Mouse (Mus musculus): Measurements from ENCODE around the gene Gnai2.

The Gnai2 gene

GRCm38 (mm10) chr9:107635279-107636028, at the start of gene Gnai2:
Gene Gnai2, minus strand, starts transcription at chr9:107635367.
- peak; percentile 88 to 92 for DNase-seq (ENCODE audit: low spot score in 2 of 2)

DNA sequence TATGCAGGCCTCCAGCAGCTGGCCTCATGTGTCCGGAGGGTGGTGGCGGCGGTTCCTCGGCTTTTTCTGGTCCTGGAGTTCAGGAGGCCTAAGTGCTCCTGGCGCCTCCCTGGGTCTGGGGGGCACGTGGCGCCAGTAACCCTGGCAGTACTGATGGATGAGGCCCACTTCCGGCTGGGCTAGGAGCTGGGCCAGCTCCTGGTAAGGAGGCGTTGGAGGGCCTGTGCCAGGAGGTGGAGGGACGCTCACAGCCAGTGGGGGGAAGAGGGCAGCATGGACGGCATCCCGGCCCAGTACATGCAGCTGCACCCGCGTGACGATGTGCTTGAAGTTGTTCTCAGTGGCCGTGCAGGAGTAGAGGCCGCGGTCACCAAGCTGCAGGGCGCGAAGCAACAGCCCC, 47.2 kb upstream of the Gnai2 start:
- no peak for DNase-seq (ENCODE audit: low spot score in 2 of 2)

DNA sequence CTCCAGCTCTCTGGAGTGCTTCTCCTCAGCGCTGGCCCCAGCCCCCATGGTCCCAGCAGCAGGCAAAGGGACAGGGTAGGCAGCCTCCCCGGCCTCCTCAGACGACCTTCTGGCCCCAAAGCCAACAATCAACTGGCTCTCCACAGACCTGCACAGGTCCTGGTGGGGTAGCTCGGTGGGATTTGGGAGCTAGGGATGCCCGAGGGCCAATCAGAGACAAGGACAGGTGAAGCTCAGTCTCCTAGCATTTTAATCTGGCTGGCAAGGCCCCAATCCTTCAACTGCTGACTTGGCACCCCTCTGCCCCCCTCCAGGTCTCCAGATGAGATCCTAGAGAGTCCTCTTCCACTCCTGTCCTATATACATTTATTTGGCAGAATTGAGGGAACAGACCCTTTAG, 44.3 kb upstream of the Gnai2 start, which contains the start of gene Gnat1:
Gene Gnat1, minus strand, starts transcription at position 212 of the 400 bp plus-strand sequence.
- DNase-seq (ENCODE audit: low spot score in 2 of 2) = no peak

DNA sequence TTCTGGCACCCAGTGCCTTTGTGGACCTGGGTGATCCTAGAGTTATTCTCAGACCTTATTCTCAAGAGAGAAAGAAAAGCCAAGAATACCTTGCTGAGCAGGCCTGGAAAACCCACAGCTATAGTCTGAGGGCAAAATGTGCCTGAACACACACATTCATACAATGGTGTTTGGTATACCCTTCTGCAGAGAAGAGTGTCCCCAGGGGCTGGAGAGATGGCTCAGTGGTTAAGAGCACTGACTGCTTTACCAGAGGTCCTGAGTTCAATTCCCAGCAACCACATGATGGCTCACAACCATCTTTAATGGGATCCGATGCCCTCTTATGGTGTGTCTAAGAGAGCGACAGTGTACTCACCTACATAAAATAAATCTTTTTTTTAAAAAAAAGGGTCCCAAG, 43.7 kb upstream of the Gnai2 start:
- no peak for DNase-seq (ENCODE audit: low spot score in 2 of 2)

DNA sequence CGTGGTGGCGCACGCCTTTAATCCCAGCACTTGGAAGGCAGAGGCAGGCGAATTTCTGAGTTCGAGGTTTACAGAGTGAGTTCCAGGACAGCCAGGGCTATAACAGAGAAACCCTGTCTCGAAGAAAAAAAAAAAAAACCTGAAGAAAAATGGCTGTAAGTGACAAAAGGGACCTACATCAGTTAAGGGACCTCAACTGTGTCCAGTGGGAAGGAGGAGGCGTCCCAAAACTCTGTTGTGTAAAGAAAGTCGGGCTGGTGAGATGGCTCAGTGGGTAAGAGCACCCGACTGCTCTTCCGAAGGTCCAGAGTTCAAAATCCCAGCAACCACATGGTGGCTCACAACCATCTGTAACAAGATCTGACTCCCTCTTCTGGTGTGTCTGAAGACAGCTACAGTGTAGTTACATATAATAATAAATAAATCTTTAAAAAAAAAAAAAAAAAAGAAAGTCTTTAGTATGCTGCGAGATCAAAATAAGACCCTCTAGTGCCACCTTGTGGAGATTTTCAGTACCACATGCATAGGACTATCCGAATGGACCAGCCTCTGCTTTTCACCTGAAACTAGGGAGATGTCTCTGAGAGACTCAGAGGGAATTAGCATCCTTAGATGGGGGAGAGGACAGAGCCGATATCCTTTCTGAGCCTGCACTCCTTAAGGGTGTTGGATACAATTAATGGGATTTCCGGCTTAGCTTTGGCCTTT, 42.8 kb upstream of the Gnai2 start:
- DNase-seq (ENCODE audit: low spot score in 2 of 2) = peak in 1 of 2 experiments; percentile 72

- DNase-seq (ENCODE audit: low spot score in 2 of 2) = no peak
Measured at GRCm38 (mm10) chr9:107677091-107677784, 42.1 kb upstream of the Gnai2 start.

GRCm38 (mm10) chr9:107676302-107676701, 41.1 kb upstream of the Gnai2 start:
- no peak for DNase-seq (ENCODE audit: low spot score in 2 of 2)

- peak in 1 of 2 experiments; percentile 74 for DNase-seq (ENCODE audit: low spot score in 2 of 2)
Measured at GRCm38 (mm10) chr9:107675671-107676301, 40.6 kb upstream of the Gnai2 start.

GRCm38 (mm10) chr9:107674609-107675429, 39.7 kb upstream of the Gnai2 start:
- DNase-seq (ENCODE audit: low spot score in 2 of 2) = no peak

- no peak for DNase-seq (ENCODE audit: low spot score in 2 of 2)
Measured at GRCm38 (mm10) chr9:107670259-107670658, 35.1 kb upstream of the Gnai2 start.

DNA sequence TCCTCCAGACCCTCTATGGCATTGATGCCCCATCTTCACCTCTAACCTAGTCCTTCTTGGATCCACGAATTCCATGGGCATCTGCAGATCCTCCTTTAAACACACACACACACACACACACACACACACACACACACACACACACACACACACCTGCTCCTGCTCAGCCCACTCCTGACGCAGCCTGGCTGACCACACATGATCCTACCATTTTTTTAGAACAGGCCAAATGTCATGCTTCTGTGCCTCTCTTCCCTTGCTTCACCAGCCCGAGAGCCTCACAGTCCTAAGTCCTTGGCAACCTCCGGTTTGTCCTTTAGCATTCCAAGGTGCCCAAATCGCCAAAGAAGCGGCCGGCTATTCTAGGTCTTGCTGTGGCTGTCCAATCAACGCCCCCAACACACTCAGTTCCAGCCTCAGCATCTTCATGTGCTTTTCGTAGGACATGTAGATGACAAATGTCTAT, 34.3 kb upstream of the Gnai2 start, which contains the start of gene Slc38a3:
Gene Slc38a3, minus strand, starts transcription at position 51 of the 466 bp plus-strand sequence.
- DNase-seq (ENCODE audit: low spot score in 2 of 2) = no peak

GRCm38 (mm10) chr9:107668916-107669315, 33.7 kb upstream of the Gnai2 start:
- DNase-seq (ENCODE audit: low spot score in 2 of 2) = no peak

DNA sequence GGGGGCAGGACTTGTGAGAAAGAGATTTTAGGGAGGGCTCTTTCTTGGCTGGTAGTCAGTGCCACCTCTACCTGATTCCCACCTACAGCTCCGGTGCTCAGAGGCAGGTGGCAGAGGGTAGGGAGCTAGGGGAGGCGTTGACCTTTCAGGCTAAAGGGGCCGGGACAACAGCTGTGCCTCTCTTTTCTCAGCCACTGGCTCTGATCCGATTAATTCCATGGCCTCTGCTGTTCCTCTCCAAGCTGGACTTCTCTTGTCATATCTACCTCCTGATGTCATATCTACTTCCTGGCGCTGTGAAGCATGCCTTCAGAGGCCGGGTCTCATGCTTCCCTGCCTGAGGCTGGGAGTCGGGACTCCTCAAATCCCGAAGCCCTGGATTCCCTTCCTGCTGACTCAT, 32.8 kb upstream of the Gnai2 start:
- no peak for DNase-seq (ENCODE audit: low spot score in 2 of 2)

GRCm38 (mm10) chr9:107667219-107667618, 32.1 kb upstream of the Gnai2 start:
- peak in 1 of 2 experiments; percentile 56 for DNase-seq (ENCODE audit: low spot score in 2 of 2)

DNA sequence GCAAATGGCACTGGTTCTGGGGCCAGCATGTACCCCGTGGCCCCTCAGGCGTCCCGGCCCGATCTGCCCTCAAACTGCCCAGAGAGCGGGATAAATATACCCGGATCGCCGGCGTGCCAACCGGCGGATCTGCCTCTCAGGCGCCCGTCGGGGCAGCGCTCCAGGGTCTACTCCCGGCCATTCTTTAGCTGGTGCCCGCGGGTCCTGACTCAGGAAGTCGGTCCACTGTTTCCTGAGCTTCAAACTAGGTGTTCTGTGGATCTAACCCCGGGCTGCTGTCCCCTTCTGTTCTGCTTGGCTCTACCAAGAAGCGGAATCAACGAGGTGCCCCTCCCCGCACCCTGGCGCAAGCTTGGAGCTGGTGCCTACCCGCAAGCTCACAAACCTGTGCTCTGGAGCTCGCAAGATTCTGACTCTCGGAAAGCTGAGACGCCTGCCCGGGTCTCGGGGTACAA, 31.6 kb upstream of the Gnai2 start:
- no peak for DNase-seq (ENCODE audit: low spot score in 2 of 2)

DNA sequence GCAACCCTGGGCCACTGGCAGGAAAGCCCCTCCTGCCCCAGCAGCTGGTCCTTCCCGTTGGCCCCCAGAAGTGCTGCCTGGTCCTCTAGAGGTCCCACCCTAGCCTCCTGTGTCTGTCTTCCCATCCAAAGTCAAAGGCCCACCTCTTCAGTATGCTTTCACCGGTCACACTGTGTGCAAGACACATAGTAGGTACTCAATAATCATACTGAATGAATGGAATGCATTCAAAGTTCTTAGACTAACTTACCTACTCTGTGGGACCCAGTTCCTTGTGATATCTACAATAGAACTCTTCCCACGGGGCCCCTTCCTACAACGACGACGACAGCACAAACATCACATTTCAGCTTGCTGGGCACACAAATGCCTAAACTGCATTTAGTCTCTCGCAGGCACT, 30.1 kb upstream of the Gnai2 start:
- no peak for DNase-seq (ENCODE audit: low spot score in 2 of 2)

- DNase-seq (ENCODE audit: low spot score in 2 of 2) = no peak
Measured at GRCm38 (mm10) chr9:107663525-107663924, 28.4 kb upstream of the Gnai2 start.

DNA sequence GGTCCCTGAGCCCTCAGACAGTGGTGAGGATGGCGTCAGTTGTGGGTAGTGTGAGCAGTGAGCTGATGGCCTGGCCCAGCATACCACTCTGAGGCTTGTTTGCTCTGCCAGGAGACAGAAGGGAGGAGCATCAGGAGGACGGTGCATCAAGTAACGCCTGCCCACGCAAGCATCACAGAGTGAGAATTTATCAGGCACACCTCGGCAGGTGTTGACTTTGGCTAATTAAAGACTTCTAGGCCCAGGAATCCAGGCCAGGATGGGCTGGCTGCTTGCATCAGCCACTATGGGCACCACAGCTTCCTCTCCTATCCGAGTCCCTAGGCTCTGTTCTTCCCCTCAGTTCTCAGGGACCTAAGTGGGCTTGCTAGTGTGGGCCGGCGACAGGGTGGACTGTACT, 27.2 kb upstream of the Gnai2 start:
- no peak for DNase-seq (ENCODE audit: low spot score in 2 of 2)

GRCm38 (mm10) chr9:107660777-107661176, 25.6 kb upstream of the Gnai2 start:
- no peak for DNase-seq (ENCODE audit: low spot score in 2 of 2)

GRCm38 (mm10) chr9:107659961-107660360, 24.8 kb upstream of the Gnai2 start:
- DNase-seq (ENCODE audit: low spot score in 2 of 2) = no peak

GRCm38 (mm10) chr9:107659551-107659950, 24.4 kb upstream of the Gnai2 start:
- DNase-seq (ENCODE audit: low spot score in 2 of 2) = peak; percentile 67 to 78
